Mouse (Mus musculus): Measurements from ENCODE around the gene Zfp462.

DNA sequence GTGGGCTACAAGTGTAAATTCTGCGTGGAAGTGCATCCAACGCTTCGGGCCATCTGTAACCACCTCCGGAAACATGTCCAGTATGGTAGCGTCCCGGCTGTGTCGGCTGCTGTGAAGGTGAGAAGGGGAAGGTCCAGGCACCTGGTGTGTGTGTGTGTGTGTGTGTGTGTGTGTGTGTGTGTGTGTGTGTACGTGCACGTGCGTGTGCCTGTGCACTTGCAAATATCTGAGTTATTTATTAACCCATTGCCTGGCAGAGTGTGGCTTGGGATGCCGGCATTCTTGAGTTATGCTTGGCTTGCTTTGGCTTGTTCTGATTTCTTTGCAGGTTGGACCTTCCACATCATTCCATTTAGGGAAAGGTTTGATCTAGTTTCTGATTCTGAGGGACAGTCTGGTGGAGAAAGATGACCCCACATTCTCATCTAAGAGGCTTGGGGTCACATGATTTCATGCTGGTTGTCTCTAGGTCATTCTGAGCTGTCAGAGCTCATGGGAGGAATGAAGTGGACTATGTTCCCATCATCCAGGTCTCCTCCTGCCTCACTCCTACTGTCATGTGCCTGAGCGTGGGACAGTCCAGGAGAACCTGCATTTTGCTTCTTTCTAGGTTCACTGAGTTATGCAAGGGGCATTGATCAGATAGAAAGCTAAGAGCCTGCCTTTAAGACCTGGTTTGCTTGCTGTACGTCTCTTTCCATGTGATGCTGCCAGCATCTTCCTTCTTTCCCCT is 70.0 kb downstream of the Zfp462 start:
- no peak for TF ChIP-seq USF1 (IDR thresholded peaks at IDR 0.05; ENCODE audit: low read depth, low read length)
- TF ChIP-seq RCOR1 (conservative IDR thresholded peaks at IDR 0.05; ENCODE audit: low read depth, low read length) = no peak
- TF ChIP-seq MAZ (IDR thresholded peaks at IDR 0.05; ENCODE audit: low read depth, low read length) = no peak
- no peak for TF ChIP-seq POLR2A (IDR thresholded peaks at IDR 0.05; ENCODE audit: low read depth, low read length)
- TF ChIP-seq MEF2A (IDR thresholded peaks at IDR 0.05; ENCODE audit: borderline replicate concordance, low read depth, low read length) = no peak
- TF ChIP-seq CTCF (conservative IDR thresholded peaks at IDR 0.05 in 1 of 2, IDR thresholded peaks at IDR 0.05 in 1 of 2; ENCODE audit: low read depth in 2 of 2, low read length in 2 of 2) = no peak
- TF ChIP-seq CHD1 (IDR thresholded peaks at IDR 0.05; ENCODE audit: low read depth, low read length) = no peak
- no peak for TF ChIP-seq MYC (IDR thresholded peaks at IDR 0.05; ENCODE audit: low read depth, low read length)
- TF ChIP-seq ZC3H11A (IDR thresholded peaks at IDR 0.05; ENCODE audit: low read depth, low read length) = no peak
- TF ChIP-seq EP300 (IDR thresholded peaks at IDR 0.05; ENCODE audit: low read length) = no peak
